Mouse (Mus musculus) E14TG2a.4 (cell line): ENCODE results near the gene H2-Oa.

Source experiments
- CTCF ChIP-seq: conservative IDR thresholded peaks from 2 replicates; pipeline ENCODE4 v1.5.1; 2014; ENCODE audit warnings: low read length
- NANOG ChIP-seq: IDR thresholded peaks from 2 replicates; pipeline ENCODE4 v1.6.1; 2014; ENCODE audit warnings: borderline replicate concordance, low read length, mixed read lengths

DNA sequence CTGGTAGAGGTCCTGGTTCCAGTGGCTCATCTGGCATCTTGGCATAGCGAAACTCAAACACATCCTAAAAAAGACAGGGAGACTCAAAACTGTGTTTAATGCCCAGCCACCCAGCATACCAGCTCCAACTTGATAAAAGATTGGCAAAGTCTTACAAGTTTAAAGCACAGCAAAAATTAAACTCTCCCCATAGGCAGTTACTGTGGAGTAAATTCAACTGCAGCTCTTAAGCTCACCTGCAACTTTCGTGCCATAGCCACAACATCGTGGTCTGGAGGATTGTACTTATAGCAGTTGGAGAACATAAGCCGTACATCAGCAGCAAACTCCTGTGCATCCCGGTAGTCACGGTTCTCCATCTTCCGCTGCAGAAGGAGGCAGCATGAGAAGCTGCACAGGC, 22.0 kb downstream of the H2-Oa start:
- TF ChIP-seq CTCF (no peak), NANOG (no peak)
